Mouse (Mus musculus) ES-E14 (cell line): ENCODE results near the gene Psmb7.

Experiments used
- CHD2 ChIP-seq: IDR thresholded peaks from 2 replicates; pipeline ENCODE4 v1.6.1; 2014; ENCODE audit warnings: mild to moderate bottlenecking, low read depth, low read length, inconsistent platforms
- MAFK ChIP-seq: IDR thresholded peaks from 2 replicates; pipeline ENCODE4 v1.6.1; 2014; ENCODE audit warnings: mild to moderate bottlenecking, low read depth, low read length, inconsistent platforms; ENCODE audit not compliant: insufficient read depth
- ZC3H11A ChIP-seq: IDR thresholded peaks from 2 replicates; pipeline ENCODE4 v1.6.1; 2012; ENCODE audit warnings: low read depth, mild to moderate bottlenecking, inconsistent platforms, low read length, borderline replicate concordance

DNA sequence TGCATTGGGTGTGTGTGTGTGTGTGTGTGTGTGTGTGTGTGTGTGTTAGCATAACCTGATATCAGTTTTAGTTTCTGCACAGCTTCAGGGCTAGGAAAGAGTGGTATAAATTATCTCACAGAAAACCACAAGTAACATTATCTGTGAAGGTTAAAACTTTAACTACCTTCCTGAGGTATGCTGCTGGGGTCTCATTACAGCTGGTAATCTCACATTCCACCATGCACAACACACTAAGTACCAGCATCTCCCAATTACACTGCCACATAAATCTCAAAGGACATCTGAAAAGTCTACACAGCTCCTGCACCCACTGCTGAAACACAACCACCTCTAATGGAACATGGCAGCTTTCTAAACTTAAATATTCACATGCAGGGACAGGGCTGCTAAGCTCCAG, 43.0 kb downstream of the Psmb7 start:
- no peak for TF ChIP-seq CHD2
- TF ChIP-seq MAFK, result no peak
- TF ChIP-seq ZC3H11A, result no peak
